Mouse (Mus musculus) cerebellum, postnatal 14 days (tissue): ENCODE results near the gene Atp6v0a1.

ENCODE experiments used
- DNase-seq, 2 experiments: peaks; one replicate each; pipeline ENCODE4 v3.0.0; 2021; ENCODE audit warnings: mixed read lengths in 2 of 2

Gene Atp6v0a1

DNA sequence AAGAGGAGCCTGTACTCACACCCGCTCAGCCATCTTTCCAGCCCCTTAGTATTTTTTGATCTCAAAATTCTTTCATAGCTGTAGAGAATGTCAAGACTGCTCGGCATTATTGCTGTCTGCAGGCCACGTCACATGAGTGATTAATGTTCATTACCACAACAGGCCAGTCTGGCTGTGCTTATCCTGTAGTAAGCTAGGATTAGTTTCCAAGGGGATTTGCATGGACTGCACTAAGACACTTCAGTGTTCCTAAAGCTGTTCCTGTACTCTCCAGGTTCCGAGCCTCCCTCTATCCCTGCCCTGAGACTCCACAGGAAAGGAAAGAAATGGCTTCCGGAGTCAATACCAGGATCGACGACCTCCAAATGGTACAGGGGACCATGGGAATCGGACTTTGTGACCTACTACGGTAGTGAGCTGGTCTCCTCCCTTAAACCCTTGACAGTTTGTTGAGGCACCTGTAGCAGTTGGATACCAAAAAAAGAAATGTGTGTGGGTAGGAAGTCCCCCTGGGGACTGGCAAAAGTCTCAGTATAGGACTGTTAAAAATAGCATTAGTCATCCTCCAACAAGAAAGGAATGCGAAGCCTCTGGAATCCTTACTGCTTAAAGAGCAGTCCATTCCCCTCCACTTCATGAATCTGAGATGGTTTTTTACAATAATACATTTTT, 21.0 kb downstream of the Atp6v0a1 start:
- no peak for DNase-seq

DNA sequence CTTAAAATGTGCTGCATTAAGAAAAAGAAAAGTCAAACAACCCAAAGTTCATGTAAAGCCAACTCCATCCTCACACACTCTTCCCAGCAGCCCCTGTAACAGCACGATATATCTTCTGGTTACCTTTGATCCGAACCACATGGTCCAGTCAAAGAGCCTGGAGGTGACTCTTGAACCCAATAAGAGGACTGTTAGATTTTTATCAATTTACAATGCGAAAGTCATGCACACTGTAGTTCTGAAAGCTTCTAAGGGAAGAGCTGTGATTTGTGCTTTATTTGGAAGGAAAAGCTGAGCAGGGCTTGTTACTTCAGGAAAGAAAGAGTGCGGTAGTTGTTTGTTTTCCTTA, 21.5 kb downstream of the Atp6v0a1 start:
- no peak for DNase-seq

DNA sequence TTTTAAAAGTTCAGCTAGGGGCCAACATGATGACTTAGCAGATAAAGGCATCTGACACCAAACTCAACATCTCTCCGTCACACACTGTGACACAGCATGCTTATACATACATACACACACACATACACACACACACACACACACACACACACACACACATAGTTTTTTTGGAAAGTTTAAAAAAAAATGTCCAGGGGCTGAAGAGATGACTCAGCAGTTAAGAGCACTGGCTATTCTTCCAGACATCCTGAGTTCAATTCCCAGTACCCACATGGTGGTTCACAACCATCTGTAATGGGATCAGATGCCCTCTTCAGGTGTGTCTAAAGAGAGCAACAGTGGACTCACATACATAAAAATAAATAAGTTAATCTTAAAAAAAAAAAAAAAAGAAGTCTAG, 22.2 kb downstream of the Atp6v0a1 start:
- no peak for DNase-seq

DNA sequence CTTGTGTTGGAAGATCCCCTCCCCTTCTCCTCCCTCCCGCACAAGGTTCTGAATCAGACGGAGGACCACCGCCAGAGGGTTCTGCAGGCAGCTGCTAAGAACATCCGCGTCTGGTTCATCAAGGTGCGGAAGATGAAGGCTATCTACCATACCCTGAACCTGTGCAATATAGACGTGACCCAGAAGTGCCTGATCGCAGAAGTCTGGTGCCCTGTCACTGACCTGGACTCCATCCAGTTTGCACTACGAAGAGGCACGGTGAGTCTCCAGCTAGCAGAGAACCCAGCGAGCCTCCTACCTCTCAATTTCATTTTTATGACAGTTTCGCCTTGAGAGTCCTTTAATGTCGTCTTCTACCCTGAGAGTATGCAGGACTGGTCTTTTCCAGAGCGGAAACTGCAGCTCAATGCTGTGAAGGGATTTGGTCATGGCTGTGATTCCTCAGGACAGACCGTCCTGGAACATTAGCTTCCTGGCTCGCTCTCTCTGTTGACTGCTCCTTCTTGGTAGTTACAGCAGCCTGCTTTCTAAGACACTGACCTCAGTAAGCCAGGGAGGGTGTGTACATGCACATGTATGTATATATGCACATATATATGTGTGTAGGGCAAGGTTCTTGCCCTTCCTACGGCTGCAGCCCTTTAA, 24.7 kb downstream of the Atp6v0a1 start:
- DNase-seq: no peak

DNA sequence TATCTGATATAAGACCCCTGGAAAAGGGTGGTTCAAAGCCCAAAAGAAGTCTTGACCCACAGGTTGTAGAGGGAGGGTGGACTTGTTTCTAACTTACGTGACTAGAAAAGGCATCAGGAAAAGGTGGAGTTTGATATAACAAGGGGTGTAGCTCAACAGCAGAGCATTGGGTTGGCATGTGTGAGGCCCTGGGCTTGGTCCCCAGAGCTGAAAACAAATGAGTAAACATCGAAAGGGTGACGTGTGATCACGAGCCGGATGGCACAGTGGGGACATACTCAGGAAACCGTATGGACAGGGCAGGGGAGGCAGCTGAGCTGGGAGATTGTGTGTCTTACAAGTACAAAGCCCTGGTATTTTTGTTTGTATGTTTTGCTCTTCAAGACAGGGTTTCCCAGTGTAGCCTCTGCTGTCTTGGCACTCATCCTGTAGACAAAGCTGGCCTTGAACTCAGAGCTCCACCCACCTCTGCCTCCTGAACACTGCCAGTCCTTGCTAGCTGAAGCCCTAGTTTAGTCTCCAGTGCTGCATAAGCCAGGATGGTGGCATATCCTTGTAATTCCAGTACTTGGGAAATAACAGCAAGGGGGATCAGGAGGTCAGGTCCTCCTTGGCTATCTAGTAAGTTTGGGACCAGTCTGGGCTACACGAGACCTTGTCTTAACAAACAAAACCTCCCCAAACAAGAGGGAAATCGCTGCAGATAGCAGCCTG, 25.5 kb downstream of the Atp6v0a1 start:
- no peak for DNase-seq

DNA sequence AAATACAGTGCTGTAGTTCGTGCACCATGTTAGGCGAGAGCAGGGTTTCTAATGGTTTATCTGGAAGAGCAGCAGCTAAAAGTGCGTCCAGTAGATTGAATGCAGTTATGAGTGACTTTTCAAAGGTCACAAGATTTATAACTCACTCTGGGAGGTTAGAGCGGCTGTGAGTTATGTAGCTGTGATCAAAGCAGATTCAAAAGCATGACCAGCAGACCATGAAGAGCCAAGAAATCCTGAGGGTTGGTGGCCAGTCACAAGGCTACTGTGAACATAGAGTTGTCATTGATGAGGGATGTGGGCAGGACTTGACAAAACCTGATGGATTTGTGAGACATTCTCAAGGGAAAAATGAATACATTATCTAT, 26.1 kb downstream of the Atp6v0a1 start:
- no peak for DNase-seq

DNA sequence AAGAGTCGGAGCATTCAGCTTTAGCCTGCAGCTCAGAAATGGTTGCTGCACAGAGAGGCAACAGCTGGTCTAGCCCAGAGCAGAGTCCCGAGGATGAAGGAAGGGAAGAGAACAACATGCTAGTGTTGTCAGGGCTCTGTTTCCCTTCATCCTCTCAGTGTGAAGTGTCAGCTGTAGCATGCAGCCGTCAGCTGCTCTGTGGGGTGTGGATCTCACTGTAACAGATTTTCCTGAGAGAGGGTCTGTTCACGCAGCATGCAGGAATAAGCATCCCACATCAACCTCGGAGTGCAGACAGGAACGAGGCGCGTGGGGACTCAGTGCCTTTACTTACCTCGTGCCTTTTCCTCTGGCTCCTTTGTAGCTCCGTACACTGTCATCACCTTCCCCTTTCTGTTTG, 28.5 kb downstream of the Atp6v0a1 start:
- DNase-seq: no peak

DNA sequence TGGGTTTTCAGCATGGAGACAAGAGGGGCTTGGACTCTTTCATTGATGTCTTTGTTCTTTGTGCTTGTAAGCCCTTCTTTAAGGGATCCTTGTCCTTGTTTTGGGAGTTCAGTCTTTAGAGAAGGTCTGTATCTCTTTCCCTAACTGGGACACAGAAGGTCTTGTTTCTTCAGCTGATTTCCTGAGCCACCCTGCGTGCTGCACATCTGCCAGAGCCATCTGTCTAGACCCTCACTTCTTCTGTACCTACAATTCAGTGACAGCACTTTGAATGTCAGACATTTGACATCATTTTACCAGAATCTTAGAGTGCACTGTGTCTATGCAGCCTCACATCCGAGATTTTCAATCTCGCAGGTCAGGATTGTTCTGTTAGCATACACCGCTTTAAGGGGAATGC, 36.6 kb downstream of the Atp6v0a1 start:
- no peak for DNase-seq

DNA sequence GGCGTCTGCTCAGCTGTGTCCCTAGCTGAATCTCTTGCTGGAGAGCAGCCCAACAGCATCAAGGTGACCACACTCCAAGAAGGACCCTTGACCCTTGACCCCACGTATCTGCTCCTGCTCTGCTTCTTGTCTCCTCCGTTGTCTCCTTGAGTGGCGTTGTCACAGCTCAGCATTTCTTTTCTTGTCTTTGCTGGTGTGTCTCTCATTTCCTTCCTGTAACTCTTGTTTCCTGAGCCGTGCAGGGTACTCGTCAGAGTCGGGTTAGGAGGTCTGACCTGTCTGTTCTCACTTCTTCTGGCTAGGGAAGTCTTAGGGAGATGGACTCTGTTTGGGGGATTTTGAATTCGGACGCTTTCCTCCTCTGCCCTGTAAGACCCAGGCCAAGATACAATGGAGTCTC, 37.2 kb downstream of the Atp6v0a1 start:
- no peak for DNase-seq

DNA sequence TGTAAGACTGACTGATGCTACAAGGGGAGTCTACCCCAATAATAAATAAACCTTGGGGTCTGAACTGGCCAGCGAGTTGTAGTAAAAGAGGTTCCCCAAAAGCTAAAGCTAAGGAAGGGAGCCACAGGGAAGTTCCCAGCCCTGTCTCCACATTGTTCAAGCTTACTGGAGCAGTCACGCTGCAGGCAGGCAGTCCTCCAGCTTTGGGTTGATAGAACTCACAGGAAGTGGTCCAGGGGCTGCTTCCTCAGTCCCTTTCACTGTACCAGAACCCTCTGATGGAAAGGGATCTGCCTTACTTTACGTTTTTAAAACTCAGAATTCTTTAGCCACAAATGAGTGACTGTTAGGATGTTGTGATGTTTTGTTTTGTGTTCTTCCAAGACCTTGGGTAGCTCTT, 38.2 kb downstream of the Atp6v0a1 start:
- no peak for DNase-seq

DNA sequence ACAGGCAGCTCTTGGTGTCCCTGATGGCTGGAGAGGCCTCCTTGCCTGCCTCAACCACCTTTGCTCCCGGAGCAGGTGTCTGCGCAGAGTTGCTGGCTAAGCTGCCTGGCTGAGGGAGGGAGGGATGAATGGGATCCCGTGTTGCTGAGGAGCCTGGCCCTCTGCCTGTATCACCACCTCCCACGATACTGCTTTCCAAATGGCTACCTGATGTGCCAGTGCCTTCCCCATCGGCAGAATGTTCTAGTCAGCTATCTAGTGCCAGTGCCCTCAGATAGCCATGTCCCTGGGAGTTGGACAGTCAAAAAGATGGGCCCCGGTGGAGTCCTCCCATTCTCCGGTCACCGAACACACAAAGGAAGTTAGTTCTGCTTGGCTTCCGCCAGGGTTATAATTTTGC, 41.1 kb downstream of the Atp6v0a1 start:
- peak; percentile 75 to 78 for DNase-seq

DNA sequence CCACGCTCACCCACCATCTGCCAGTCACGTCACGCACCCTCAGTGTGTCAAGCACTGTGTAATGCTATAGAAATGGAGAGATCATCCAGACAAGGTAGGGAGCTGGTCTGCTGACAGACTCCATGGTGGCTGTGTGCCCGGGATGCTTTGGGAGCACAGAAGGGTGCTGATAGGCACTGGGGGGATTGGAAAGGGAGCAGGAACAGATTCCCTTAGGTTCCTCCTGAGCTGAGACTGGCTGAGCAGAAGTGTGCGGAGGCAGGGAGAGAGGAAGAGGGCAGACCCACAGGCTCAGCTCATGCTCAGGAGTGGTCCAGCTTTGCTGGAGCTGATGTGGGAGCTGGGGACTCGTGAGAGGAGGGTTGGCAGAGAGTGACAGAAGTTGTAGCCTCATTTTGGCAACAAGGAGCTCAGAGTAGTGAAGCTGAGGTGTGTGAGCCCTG, 41.8 kb downstream of the Atp6v0a1 start:
- DNase-seq: peak; percentile 60 to 70

DNA sequence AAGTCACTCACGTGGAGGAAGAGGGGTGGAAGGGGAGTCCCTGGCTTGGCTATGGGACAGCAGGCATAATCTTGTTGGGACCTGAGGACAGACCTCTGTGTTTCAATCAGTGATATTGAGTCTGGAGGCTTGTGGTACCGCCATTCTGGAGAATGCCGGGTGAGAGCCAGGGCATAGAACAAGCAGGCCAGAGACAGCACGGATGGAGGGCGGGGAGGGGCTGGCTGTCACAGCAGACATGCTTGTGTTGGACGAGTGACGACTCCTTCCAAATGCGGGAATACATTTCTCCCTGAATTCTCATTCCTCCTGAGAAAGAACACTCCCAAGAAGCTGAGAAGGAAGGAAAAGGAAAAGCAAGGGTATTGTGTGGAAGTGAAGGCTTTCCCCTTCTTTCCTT, 42.4 kb downstream of the Atp6v0a1 start:
- peak; percentile 50 to 59 for DNase-seq

DNA sequence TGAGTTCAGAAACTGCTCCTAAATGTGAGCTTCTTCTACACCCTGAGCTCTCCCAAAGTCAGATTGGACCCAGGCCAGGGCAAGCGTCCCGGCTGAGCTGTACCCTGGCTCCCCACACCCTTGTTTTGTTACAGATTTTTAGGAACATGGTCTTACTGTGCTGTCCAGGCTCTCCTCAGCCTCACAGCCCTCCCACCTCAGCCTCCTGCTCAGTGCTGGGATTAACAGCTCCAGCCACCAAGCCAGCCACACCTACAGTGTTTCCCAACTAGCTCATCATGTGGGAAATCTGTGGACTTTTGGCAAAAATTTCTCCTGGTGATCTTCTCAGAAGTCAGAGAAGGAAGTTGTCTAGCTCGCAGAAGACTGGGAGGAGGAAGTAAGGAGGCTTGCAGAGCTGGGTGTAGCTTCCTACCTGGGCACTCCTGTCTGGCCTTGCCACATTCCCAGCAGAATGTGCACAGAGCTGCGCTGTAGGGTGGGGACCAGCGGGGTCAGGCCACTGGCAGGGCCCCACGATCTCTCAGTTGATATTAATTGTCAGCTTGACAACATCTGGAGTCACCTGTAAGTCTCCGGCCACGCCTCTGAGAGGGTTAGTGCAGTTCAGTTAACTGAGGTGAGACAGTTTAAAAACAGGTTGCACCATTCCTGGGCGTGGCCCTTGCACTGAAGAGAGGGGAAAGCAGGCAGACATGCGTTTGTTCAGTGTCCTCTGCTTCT, 43.7 kb downstream of the Atp6v0a1 start:
- no peak for DNase-seq

DNA sequence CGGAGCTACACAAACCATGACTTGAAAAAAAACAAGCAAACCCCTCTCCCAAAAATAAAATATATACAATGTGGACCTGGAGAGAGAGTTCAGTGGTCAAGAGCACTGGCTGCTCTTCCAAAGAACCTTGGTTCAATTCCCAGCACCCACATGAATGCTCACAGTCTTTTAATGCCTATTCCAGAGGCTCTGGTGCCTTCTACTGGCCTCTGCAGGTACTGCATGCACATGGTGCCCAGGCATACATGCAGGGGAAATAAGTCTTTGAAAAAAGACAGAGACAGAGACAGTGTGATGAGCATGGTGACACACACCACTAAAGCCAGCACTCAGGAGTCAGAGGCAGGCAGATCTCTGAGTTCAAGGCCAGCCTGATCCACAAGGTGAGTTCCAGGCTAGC, 44.7 kb downstream of the Atp6v0a1 start:
- no peak for DNase-seq

DNA sequence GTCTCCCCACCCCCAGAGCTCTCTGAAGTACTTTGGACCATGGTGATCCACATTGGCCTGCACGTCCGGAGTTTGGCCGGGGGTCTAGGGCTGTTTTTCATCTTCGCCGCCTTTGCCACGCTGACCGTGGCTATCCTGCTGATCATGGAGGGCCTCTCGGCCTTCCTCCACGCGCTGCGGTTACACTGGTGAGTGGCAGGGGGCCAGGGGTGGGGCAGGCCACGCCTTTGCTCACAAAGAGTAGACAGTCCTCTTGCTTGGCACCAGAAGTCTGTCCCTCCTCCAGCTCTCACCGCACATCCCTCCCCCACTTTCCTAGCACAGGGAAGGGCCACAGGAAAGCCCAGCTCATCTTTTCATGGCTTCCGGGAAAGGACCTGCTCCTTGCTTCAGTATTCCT, 46.2 kb downstream of the Atp6v0a1 start:
- no peak for DNase-seq

DNA sequence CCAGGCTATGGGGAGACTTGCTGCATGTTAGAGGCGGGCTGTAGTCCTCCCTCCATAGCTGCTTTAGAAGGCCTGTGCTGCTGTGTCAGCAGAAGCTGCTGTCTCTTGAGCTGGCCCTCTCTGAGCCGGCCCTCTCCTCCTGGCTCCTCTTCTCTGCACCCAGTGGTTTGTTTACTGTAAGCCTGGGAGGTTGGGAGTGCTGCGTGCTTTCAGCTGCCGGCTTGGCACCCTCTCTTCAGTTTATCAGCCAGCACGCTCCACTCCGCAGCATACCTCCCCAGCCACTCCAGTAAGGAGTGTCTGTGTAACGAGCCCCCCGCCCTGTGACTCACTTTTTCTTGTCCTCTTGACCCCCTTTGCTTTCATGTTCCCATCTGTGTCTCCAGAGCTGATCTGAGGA, 47.6 kb downstream of the Atp6v0a1 start:
- no peak for DNase-seq

DNA sequence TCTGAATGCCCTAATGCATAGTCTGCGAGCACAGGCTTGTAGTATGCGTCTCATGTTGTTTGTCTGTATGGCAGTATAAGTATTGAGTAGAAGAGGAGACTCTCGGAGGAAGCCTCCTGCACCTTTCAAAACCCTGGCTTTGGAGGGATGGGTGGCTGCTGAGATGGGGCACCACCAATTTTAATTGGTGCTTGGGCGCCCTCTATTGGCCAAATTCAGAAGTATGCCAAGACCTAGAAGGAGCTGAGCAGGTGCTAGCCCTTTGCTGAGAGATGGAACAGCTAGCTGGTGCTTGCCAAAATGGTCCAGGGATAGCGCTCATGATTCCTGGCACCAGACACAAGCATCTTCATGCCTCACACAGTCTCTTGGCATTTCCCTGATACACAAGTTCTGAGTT, 48.6 kb downstream of the Atp6v0a1 start:
- DNase-seq: peak; percentile 96 to 97

DNA sequence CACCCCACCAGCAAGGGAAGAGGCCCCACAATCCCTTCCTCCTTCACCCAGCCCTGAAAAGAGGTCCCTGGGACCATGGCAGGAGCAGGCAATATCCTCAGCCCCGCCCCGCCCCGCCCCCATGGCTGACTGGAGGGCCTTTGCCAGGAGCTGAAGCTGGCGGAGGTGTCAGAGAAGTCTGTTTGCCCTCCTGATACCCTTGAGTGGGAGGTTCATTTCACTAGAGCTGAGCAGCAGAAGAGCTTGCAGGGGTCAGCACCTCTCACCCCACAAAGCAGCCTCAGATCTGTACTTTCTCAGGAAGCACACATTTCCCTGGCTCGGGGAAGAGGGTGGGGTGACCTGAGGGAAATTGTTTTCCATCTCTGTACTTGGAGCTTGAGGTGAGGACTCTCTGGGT, 49.5 kb downstream of the Atp6v0a1 start:
- no peak for DNase-seq

DNA sequence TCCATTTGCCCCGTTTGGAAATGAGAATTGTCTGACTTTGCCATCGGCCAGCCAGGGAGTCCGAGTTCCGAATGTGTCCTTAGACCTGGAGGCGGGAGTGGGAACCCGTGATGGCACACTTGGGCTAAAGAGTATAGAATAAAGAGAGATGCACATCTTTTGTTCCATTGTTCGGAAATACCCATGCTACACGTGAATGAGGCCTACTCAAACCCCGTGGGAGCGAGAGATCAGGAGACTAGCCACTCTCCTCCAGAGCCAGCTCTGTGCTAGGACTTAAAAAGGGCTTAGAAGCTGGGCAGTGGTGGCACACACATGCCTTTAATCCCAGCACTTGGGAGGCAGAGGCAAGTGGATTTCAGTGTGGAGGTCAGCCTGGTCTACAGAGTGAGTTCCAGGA, 50.2 kb downstream of the Atp6v0a1 start:
- DNase-seq: no peak

DNA sequence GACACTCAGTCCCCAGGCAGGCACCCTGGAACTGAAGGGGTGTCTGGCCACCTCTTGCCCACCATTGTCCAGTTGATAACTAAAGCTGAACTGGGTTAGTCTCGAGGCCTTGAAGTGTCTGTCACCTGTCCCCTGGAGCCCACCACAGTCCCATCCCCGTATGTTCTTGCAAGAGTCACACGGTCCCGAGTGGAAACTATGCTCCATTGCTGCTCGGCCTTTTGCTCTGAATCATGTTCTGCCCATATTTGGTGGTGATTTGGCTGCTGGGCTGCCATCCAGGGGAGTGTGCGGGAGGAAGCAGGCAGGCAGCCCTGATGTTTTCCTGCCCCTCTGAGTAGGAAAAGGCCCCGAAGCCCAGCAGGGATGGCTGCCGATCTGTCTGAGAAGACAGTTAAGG, 50.9 kb downstream of the Atp6v0a1 start:
- DNase-seq: peak; percentile 70 to 73

DNA sequence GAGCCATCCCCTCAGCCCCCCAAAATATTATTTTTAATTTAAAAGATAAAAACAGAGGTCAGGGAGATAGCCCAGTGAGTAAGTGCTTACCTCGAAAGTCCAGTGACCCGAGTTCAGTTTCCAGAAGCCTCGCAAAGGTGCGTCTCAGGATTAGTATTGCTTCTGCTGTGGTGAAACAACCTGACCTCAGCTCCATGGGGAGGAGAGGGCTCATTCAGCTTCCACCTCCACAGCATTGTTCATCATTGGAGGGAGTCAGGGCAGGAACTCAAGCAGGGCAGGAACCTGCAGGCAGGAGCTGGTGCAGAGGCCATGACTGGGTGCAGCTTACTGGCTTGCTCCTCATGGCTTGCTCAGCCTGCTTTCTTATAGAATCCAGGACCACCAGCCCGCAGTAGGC, 51.8 kb downstream of the Atp6v0a1 start:
- DNase-seq: no peak

DNA sequence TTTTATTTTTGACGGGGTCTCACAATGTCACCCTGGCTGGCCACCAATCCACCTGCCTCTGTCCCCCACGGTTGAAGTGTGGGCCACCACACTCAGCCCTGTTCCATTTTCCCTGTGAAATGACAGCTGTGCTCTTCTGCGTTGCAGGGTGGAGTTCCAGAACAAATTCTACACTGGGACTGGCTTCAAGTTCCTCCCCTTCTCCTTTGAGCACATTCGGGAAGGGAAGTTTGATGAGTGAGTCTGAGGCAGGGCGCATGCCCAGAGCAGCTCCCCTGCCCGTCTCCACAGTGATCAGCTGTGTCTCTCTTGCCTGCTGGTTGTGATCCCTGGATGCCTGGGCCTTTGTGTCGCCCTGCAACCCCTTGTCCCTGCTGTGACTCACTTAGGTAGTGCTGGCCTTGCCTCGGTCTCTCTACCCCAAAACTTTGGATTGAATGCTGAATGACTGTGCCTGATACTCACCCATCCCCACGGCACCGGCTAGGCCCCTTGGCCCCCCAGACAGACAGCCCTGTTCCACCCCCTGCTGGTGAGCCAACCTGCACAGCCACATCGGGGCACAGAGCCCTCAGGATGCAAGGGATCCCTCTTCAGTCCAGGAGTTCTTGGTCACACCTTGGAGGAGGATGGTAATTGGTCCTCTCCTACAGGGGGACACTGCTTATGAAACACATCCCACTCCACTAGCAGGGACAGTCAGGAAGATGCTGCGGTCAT, 53.1 kb downstream of the Atp6v0a1 start:
- DNase-seq: peak in 1 of 2 experiments; percentile 30
